Mouse (Mus musculus): Measurements from ENCODE around the gene Sgo1. TPM values are rescaled to one million over a fixed set of nuclear protein-coding genes. Genes with fewer than 3 reads are reported as not detected.
"Not testable (repeated sequence)": the region's sequence is repeated elsewhere in the genome, so short reads cannot be mapped to it uniquely, and the experiment has no call there.

Gene Sgo1
- total and polyA plus RNA-seq, 3 experiments = 12.6 to 21.4 TPM; not detected in 1

GRCm38 (mm10) chr17:53688877-53689802, at the start of gene Sgo1 (continued):
- TF ChIP-seq MAX (IDR thresholded peaks at IDR 0.05; ENCODE audit: low read length) (peak; percentile 98), KAT2A (conservative IDR thresholded peaks at IDR 0.05; ENCODE audit: low read depth, low read length) (no peak; the same call in 1 of the 2 replicates), ZNF384 (IDR thresholded peaks at IDR 0.05; ENCODE audit: low read depth, low read length) (no peak), NELFE (IDR thresholded peaks at IDR 0.05; ENCODE audit: low read depth, low read length) (peak; percentile 86), POLR2AphosphoS2 (IDR thresholded peaks at IDR 0.05; ENCODE audit: low read length) (peak; percentile 90), TCF12 (IDR thresholded peaks at IDR 0.05; ENCODE audit: low read depth, low read length) (peak; percentile 26)

- H3K9me3 ChIP-seq (replicated peaks; ENCODE audit: insufficient read depth, low read length); H3K27ac ChIP-seq (ENCODE audit: control insufficient read depth, low read depth, low read length); H3K9ac ChIP-seq (ENCODE audit: control insufficient read depth, low read depth, low read length, poor library complexity, severe bottlenecking); DNase-seq (ENCODE audit: low read depth, low spot score); H3K4me3 ChIP-seq (ENCODE audit: control insufficient read depth in 1 of 2, insufficient read depth in 1 of 2, low read depth in 2 of 2, low read length in 2 of 2); H3K4me1 ChIP-seq (ENCODE audit: control insufficient read depth in 1 of 2, insufficient read depth in 2 of 2, low read length in 2 of 2); H3K27me3 ChIP-seq (ENCODE audit: control insufficient read depth in 1 of 2, insufficient read depth in 2 of 2, low read length in 2 of 2); H3K79me2 ChIP-seq (ENCODE audit: control insufficient read depth, insufficient read depth, low read length, poor library complexity); H3K36me3 ChIP-seq (ENCODE audit: control insufficient read depth in 1 of 2, insufficient read depth in 2 of 2, low read length in 2 of 2): not testable (repeated sequence)
These were observed 29.8 kb upstream of the Sgo1 start for GRCm38 (mm10) chr17:53718916-53719315.

- Histone ChIP-seq H3K4me1 (ENCODE audit: control insufficient read depth in 1 of 2, insufficient read depth in 2 of 2, low read length in 2 of 2) (no peaks in the 10 kb centered on the region), H3K27me3 (ENCODE audit: control insufficient read depth in 1 of 2, insufficient read depth in 2 of 2, low read length in 2 of 2) (no peaks in the 10 kb centered on the region), H3K36me3 (ENCODE audit: control insufficient read depth in 1 of 2, insufficient read depth in 2 of 2, low read length in 2 of 2) (no peaks in the 10 kb centered on the region), H3K79me2 (ENCODE audit: control insufficient read depth, insufficient read depth, low read length, poor library complexity) (no peaks in the 10 kb centered on the region), H3K9ac (ENCODE audit: control insufficient read depth, low read depth, low read length, poor library complexity, severe bottlenecking) (no peak overlapping the region), H3K9me3 (replicated peaks; ENCODE audit: insufficient read depth, low read length) (no peaks in the 10 kb centered on the region), H3K4me3 (ENCODE audit: control insufficient read depth in 1 of 2, insufficient read depth in 1 of 2, low read depth in 2 of 2, low read length in 2 of 2) (no peak overlapping the region), H3K27ac (ENCODE audit: control insufficient read depth, low read depth, low read length) (no peak overlapping the region)
- TF ChIP-seq CTCF (IDR thresholded peaks at IDR 0.05 in 2 of 3, conservative IDR thresholded peaks at IDR 0.05 in 1 of 3; ENCODE audit: control insufficient read depth in 1 of 3, insufficient read depth in 1 of 3, low read depth in 2 of 3, low read length in 3 of 3, poor library complexity in 1 of 3, severe bottlenecking in 1 of 3) (no peak), ETS1 (IDR thresholded peaks at IDR 0.05; ENCODE audit: low read depth, low read length) (no peak), TAL1 (IDR thresholded peaks at IDR 0.05; ENCODE audit: low read length) (no peak), MAZ (IDR thresholded peaks at IDR 0.05; ENCODE audit: low read depth, low read length) (no peak), UBTF (IDR thresholded peaks at IDR 0.05; ENCODE audit: borderline replicate concordance, insufficient read depth, low read depth, low read length) (no peak), KAT2A (conservative IDR thresholded peaks at IDR 0.05; ENCODE audit: low read depth, low read length) (no peak), MAFK (IDR thresholded peaks at IDR 0.05; ENCODE audit: borderline replicate concordance, low read depth, low read length) (no peak), POLR2AphosphoS5 (IDR thresholded peaks at IDR 0.05; ENCODE audit: borderline replicate concordance, low read depth, low read length) (no peak), NRF1 (IDR thresholded peaks at IDR 0.05; ENCODE audit: insufficient read depth, low read depth, low read length, poor library complexity, severe bottlenecking) (no peak), NELFE (IDR thresholded peaks at IDR 0.05; ENCODE audit: low read depth, low read length) (no peak), CHD2 (IDR thresholded peaks at IDR 0.05; ENCODE audit: low read length) (no peak), POLR2A (IDR thresholded peaks at IDR 0.05; ENCODE audit: control insufficient read depth in 1 of 2, insufficient read depth in 1 of 2, low read depth in 1 of 2, low read length in 2 of 2, poor library complexity in 1 of 2) (no peak), GATA1 (IDR thresholded peaks at IDR 0.05; ENCODE audit: low read depth, low read length) (no peak), BHLHE40 (IDR thresholded peaks at IDR 0.05; ENCODE audit: borderline replicate concordance, low read depth, low read length) (no peak), SMC3 (IDR thresholded peaks at IDR 0.05; ENCODE audit: low read depth, low read length) (no peak), GABPA (IDR thresholded peaks at IDR 0.05; ENCODE audit: low read depth, low read length) (no peak), ZNF384 (IDR thresholded peaks at IDR 0.05; ENCODE audit: low read depth, low read length) (no peak), USF2 (IDR thresholded peaks at IDR 0.05; ENCODE audit: borderline replicate concordance in 1 of 2, insufficient read depth in 1 of 2, low read depth in 1 of 2, low read length in 2 of 2) (no peak), MEF2A (IDR thresholded peaks at IDR 0.05; ENCODE audit: extremely low read depth, insufficient replicate concordance, low read depth, low read length, poor library complexity, severe bottlenecking) (no peak), POLR2AphosphoS2 (IDR thresholded peaks at IDR 0.05; ENCODE audit: low read length) (no peak)
- no peak for DNase-seq (ENCODE audit: low read depth, low spot score)
These were observed 29.3 kb upstream of the Sgo1 start for GRCm38 (mm10) chr17:53718474-53718873.

- not testable (repeated sequence) for H3K4me3 ChIP-seq (ENCODE audit: control insufficient read depth in 1 of 2, insufficient read depth in 1 of 2, low read depth in 2 of 2, low read length in 2 of 2); H3K79me2 ChIP-seq (ENCODE audit: control insufficient read depth, insufficient read depth, low read length, poor library complexity); H3K36me3 ChIP-seq (ENCODE audit: control insufficient read depth in 1 of 2, insufficient read depth in 2 of 2, low read length in 2 of 2); DNase-seq (ENCODE audit: low read depth, low spot score); H3K27me3 ChIP-seq (ENCODE audit: control insufficient read depth in 1 of 2, insufficient read depth in 2 of 2, low read length in 2 of 2); H3K9me3 ChIP-seq (replicated peaks; ENCODE audit: insufficient read depth, low read length); H3K4me1 ChIP-seq (ENCODE audit: control insufficient read depth in 1 of 2, insufficient read depth in 2 of 2, low read length in 2 of 2); H3K27ac ChIP-seq (ENCODE audit: control insufficient read depth, low read depth, low read length); H3K9ac ChIP-seq (ENCODE audit: control insufficient read depth, low read depth, low read length, poor library complexity, severe bottlenecking)
These were observed 26.0 kb upstream of the Sgo1 start for GRCm38 (mm10) chr17:53715161-53715560.
